ENCODE assay signal across 10 mouse cellular contexts in the genomic region with DNA sequence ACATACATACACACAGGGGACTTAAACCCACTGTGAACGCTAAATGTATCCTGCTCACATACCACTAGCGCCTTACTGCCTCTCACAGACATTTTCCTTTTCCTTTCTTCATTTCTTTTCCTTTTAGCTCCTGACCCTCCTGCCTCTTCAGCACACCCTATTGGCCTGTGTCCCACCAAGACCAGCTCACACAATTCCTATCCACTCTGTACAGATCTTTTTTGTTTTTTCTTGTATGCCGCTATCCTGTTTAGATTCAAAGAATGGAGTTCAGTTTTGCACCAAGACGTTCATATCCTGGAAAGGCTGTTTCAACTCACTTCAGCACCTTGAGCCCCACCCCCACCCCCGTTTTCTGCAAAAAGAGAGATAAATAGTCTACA. TPM values are rescaled to one million over a fixed set of nuclear protein-coding genes. Genes with fewer than 3 reads are reported as not detected.
A peak's percentile ranks its signal among the peaks of the same experiment; 100 is the strongest.
DNase-seq lines count a peak whose midpoint lies in the region; ATAC-seq and TF ChIP-seq lines count a peak whose summit lies in the region.
"Had no signal": no experiment of that assay in that cellular context is flagged by ENCODE, and none has a peak within 500 bp of the region (broad histone marks: within the 10 kb centered on the region; RNA-seq: fewer than 3 reads in every experiment).

No protein-coding gene starts in this region.

- H3K27me3 ChIP-seq in cerebellum, adult 2 months (ENCODE audit: control insufficient read depth, insufficient read depth, low read length): no peaks in the 10 kb centered on the region
- no peaks in the 10 kb centered on the region for H3K27me3 ChIP-seq in lung, embryonic 15.5 days
- peaks cover 51% of the 10 kb centered on the region for H3K27me3 ChIP-seq in limb, embryonic 12.5 days
- H3K27me3 ChIP-seq in stomach, embryonic 15.5 days (replicated peaks): no peaks in the 10 kb centered on the region

- H3K9me3 ChIP-seq in lung, embryonic 15.5 days: no peaks in the 10 kb centered on the region
- H3K9me3 ChIP-seq in limb, embryonic 12.5 days: peaks cover 8% of the 10 kb centered on the region; the same call in 1 of the 2 replicates
- no peaks in the 10 kb centered on the region for H3K9me3 ChIP-seq in stomach, embryonic 15.5 days
- H3K9me3 ChIP-seq: liver, embryonic 15.5 days had no signal

- peak overlapping the region; percentile 96 for H3K27ac ChIP-seq in cerebellum, adult 2 months (ENCODE audit: insufficient read depth, low read length)
- peak overlapping the region; percentile 81 for H3K27ac ChIP-seq in lung, embryonic 15.5 days
- peak overlapping the region; percentile 72; the same call in 1 of the 2 replicates for H3K27ac ChIP-seq in limb, embryonic 12.5 days
- peak overlapping the region; percentile 99 for H3K27ac ChIP-seq in stomach, embryonic 15.5 days
- H3K27ac ChIP-seq: liver, embryonic 15.5 days had no signal

- H3K9ac ChIP-seq in lung, embryonic 15.5 days: no peak overlapping the region
- no peak overlapping the region; the same call in 1 of the 2 replicates for H3K9ac ChIP-seq in limb, embryonic 12.5 days (replicated peaks)
- H3K9ac ChIP-seq in stomach, embryonic 15.5 days: no peak overlapping the region
- H3K9ac ChIP-seq: liver, embryonic 15.5 days had no signal

- no peak for TF ChIP-seq POLR2A in cerebellum, adult 2 months (IDR thresholded peaks at IDR 0.05; ENCODE audit: borderline replicate concordance, insufficient read depth, low read length)

- peak overlapping the region; percentile 54 for H3K4me2 ChIP-seq in lung, embryonic 15.5 days
- peak overlapping the region; percentile 59 for H3K4me2 ChIP-seq in limb, embryonic 12.5 days
- peak overlapping the region; percentile 81 for H3K4me2 ChIP-seq in stomach, embryonic 15.5 days
- H3K4me2 ChIP-seq: liver, embryonic 15.5 days had no signal

- TF ChIP-seq CTCF in cerebellum, adult 2 months (IDR thresholded peaks at IDR 0.05; ENCODE audit: borderline replicate concordance, insufficient read depth, low read depth, low read length): no peak

- peak overlapping the region; percentile 65 for H3K4me3 ChIP-seq in cerebellum, adult 2 months (replicated peaks; ENCODE audit: insufficient read depth, low read depth, low read length)
- H3K4me3 ChIP-seq in lung, embryonic 15.5 days: peak overlapping the region; percentile 30
- H3K4me3 ChIP-seq in limb, embryonic 12.5 days (replicated peaks): peak overlapping the region; percentile 33
- H3K4me3 ChIP-seq in stomach, embryonic 15.5 days (replicated peaks): peak overlapping the region; percentile 37
- H3K4me3 ChIP-seq: liver, embryonic 15.5 days had no signal

- no peak for DNase-seq in cerebellum, adult 2 months
- no peak for DNase-seq in lung, postnatal 25 days (ENCODE audit: low spot score)
- no peak for DNase-seq in MN1 (ENCODE audit: low spot score)
- DNase-seq in layer of hippocampus, adult 18-20 months (ENCODE audit: low spot score in 2 of 2): no peak
- DNase-seq: thymus, postnatal 25 days had no signal

- 24% methylated on average over 5 of the region's 5 CpGs for WGBS in cerebellum, adult 2 months
- 35% methylated on average over 5 of the region's 5 CpGs for WGBS in lung, embryonic 15.5 days
- WGBS in limb, embryonic 12.5 days: 47% methylated on average over 5 of the region's 5 CpGs
- 23% methylated on average over 5 of the region's 5 CpGs for WGBS in stomach, embryonic 15.5 days

- H3K36me3 ChIP-seq in lung, embryonic 15.5 days: peaks cover 13% of the 10 kb centered on the region; the same call in 1 of the 2 replicates
- peaks cover 16% of the 10 kb centered on the region for H3K36me3 ChIP-seq in limb, embryonic 12.5 days
- peaks cover 13% of the 10 kb centered on the region for H3K36me3 ChIP-seq in stomach, embryonic 15.5 days
- H3K36me3 ChIP-seq: liver, embryonic 15.5 days had no signal

- no peak for ATAC-seq in cerebellum, adult (ENCODE audit: insufficient number of reproducible peaks, low FRiP score, low TSS enrichment)
- ATAC-seq in lung, embryonic 15.5 days (ENCODE audit: borderline replicate concordance, extremely low read depth, low FRiP score, low TSS enrichment): no peak
- ATAC-seq in limb, embryonic 12.5 days (ENCODE audit: insufficient number of reproducible peaks, insufficient read depth, low FRiP score, low TSS enrichment, low read depth): no peak
- ATAC-seq in stomach, embryonic 15.5 days (ENCODE audit: insufficient read depth, low FRiP score, low read depth): no peak

- peaks cover 20% of the 10 kb centered on the region for H3K4me1 ChIP-seq in cerebellum, adult 2 months (ENCODE audit: control insufficient read depth, insufficient read depth, low read length)
- H3K4me1 ChIP-seq in lung, embryonic 15.5 days: peaks cover 55% of the 10 kb centered on the region
- H3K4me1 ChIP-seq in limb, embryonic 12.5 days (replicated peaks): peaks cover 48% of the 10 kb centered on the region
- peaks cover 46% of the 10 kb centered on the region for H3K4me1 ChIP-seq in stomach, embryonic 15.5 days

RNA-seq across cellular contexts. Expression of a gene that starts 5.9 kb away (rescaled TPM):
- 76.7 and 76.9 TPM in 2 replicates for polyA plus RNA-seq in cerebellum, adult 2 months (2012; rRNA removed)
- 46.8 and 51.9 TPM in 2 replicates for polyA plus RNA-seq in lung, embryonic 15.5 days (2015; fragmentation: Nextera tagmentation; extraction: Ambion mirVana)
- 38.4 and 40.6 TPM in 2 replicates for polyA plus RNA-seq in limb, embryonic 12.5 days (2016; fragmentation: Nextera tagmentation; extraction: Ambion mirVana)
- 74.0 and 78.4 TPM in 2 replicates for polyA plus RNA-seq in stomach, embryonic 15.5 days (2015; fragmentation: Nextera tagmentation; extraction: Ambion mirVana)
- 10 to 100 TPM; 59.0 to 59.7 TPM for total RNA-seq in layer of hippocampus, adult 18-20 months (2021)

RNA-seq across cellular contexts. Expression of a gene that starts 25.0 kb away (rescaled TPM):
- 30.7 and 34.8 TPM in 2 replicates for polyA plus RNA-seq in cerebellum, adult 2 months (2012; rRNA removed)
- 48.8 and 49.9 TPM in 2 replicates for polyA plus RNA-seq in lung, embryonic 15.5 days (2015; fragmentation: Nextera tagmentation; extraction: Ambion mirVana)
- 53.6 and 58.2 TPM in 2 replicates for polyA plus RNA-seq in limb, embryonic 12.5 days (2016; fragmentation: Nextera tagmentation; extraction: Ambion mirVana)
- polyA plus RNA-seq in stomach, embryonic 15.5 days (2015; fragmentation: Nextera tagmentation; extraction: Ambion mirVana): 36.3 and 39.9 TPM in 2 replicates
- total RNA-seq in layer of hippocampus, adult 18-20 months (2021): 10 to 100 TPM; 33.3 to 34.5 TPM

RNA-seq across cellular contexts. Expression of a gene that starts 31.1 kb away (rescaled TPM):
- polyA plus RNA-seq in cerebellum, adult 2 months (2012; rRNA removed): 35.5 and 35.9 TPM in 2 replicates
- polyA plus RNA-seq in lung, embryonic 15.5 days (2015; fragmentation: Nextera tagmentation; extraction: Ambion mirVana): 20.7 and 22.4 TPM in 2 replicates
- 20.0 and 23.4 TPM in 2 replicates for polyA plus RNA-seq in limb, embryonic 12.5 days (2016; fragmentation: Nextera tagmentation; extraction: Ambion mirVana)
- 18.6 and 21.5 TPM in 2 replicates for polyA plus RNA-seq in stomach, embryonic 15.5 days (2015; fragmentation: Nextera tagmentation; extraction: Ambion mirVana)
- total RNA-seq in layer of hippocampus, adult 18-20 months (2021): 10 to 100 TPM; 35.9 to 37.4 TPM

RNA-seq across cellular contexts. Expression of a gene that starts 55.0 kb away (rescaled TPM):
- not detected in 2 replicates for polyA plus RNA-seq in cerebellum, adult 2 months (2012; rRNA removed)
- 1.2 and 1.3 TPM in 2 replicates for polyA plus RNA-seq in lung, embryonic 15.5 days (2015; fragmentation: Nextera tagmentation; extraction: Ambion mirVana)
- polyA plus RNA-seq in limb, embryonic 12.5 days (2016; fragmentation: Nextera tagmentation; extraction: Ambion mirVana): 0.08 and 0.10 TPM in 2 replicates
- polyA plus RNA-seq in stomach, embryonic 15.5 days (2015; fragmentation: Nextera tagmentation; extraction: Ambion mirVana): 19.5 and 29.5 TPM in 2 replicates
- not detected for total RNA-seq in layer of hippocampus, adult 18-20 months (2021)
